Mouse (Mus musculus) heart, adult 2 months (tissue): ENCODE results near the gene Lrrc71. TPM values are rescaled to one million over a fixed set of nuclear protein-coding genes. Genes with fewer than 3 reads are reported as not detected.

Source experiments
- DNase-seq, 2 experiments: peaks; one replicate each; pipeline ENCODE4 v3.0.0; 2021
- H3K27ac ChIP-seq: fragments of 200-600 bp; 2 replicates; pipeline ENCODE4 v1.8.1; 2022
- H3K27me3 ChIP-seq: fragments of 200-500 bp; 2 replicates; pipeline ENCODE4 v1.6.1; 2012; ENCODE audit warnings: mild to moderate bottlenecking, low read length, inconsistent platforms, mixed read lengths; ENCODE audit not compliant: control insufficient read depth, insufficient read depth
- H3K36me3 ChIP-seq: fragments of 200-500 bp; 2 replicates; pipeline ENCODE4 v1.6.1; 2012; ENCODE audit warnings: low read length, inconsistent platforms; ENCODE audit not compliant: control insufficient read depth, insufficient read depth
- H3K4me1 ChIP-seq: fragments of 200-500 bp; 2 replicates; pipeline ENCODE4 v1.6.1; 2011; ENCODE audit warnings: low read length; ENCODE audit not compliant: control insufficient read depth, insufficient read depth
- H3K4me3 ChIP-seq: fragments of 200-600 bp; 2 replicates; pipeline ENCODE4 v1.8.1; 2022
- H3K79me2 ChIP-seq: fragments of 200-500 bp; replicated peaks from 2 replicates; pipeline ENCODE4 v1.6.1; 2012; ENCODE audit warnings: mild to moderate bottlenecking, inconsistent platforms, low read length, moderate library complexity, mixed read lengths; ENCODE audit not compliant: control insufficient read depth, insufficient read depth
- H3K9ac ChIP-seq: fragments of 200-500 bp; 2 replicates; pipeline ENCODE4 v1.6.1; 2012; ENCODE audit warnings: low read depth, mild to moderate bottlenecking, control low read depth, inconsistent platforms, low read length, mixed read lengths
- CTCF ChIP-seq: fragments of 200-600 bp; IDR thresholded peaks from 2 replicates; pipeline ENCODE4 v1.8.1; 2022; ENCODE audit warnings: antibody characterized with exemption, mild to moderate bottlenecking, moderate library complexity
- EP300 ChIP-seq: fragments of 200-500 bp; IDR thresholded peaks from 2 replicates; pipeline ENCODE4 v1.6.1; 2011; ENCODE audit warnings: low read depth, low read length, control low read depth; ENCODE audit not compliant: insufficient read depth
- POLR2A ChIP-seq: fragments of 200-500 bp; IDR thresholded peaks from 2 replicates; pipeline ENCODE4 v1.6.1; 2011; ENCODE audit warnings: mild to moderate bottlenecking, low read depth, low read length, control low read depth; ENCODE audit not compliant: insufficient read depth
- WGBS: fragments of 180-500 bp; shearing (Covaris S2); methylation state at CpG from one replicate; pipeline ENCODE4 v1.1.7; 2018; 5-methylcytosine and 5-hydroxymethylcytosine counted together
- intact Hi-C: fragments of 180-260 bp; cut with DNase I; formaldehyde crosslinking; loops from one replicate; pipeline ENCODE4 v1.15.1; 2025
- polyA plus RNA-seq: library from polyadenylated mRNA; depleted of rRNA; stranded (reverse); fragments of >200 nt; gene quantifications from 2 replicates; pipeline ENCODE4 v1.2.3, GENCODE M21; 2012
- total RNA-seq, 2 experiments: library from RNA; stranded (reverse); gene quantifications; 2 replicates each; pipeline ENCODE4 v1.2.3; 2021

Gene Lrrc71
- total and polyA plus RNA-seq, 3 experiments: 0.36 to 1.1 (median 0.47) TPM

GRCm38 (mm10) chr3:87766284-87766667 lies 17.9 kb upstream of the Lrrc71 start:
- Histone ChIP-seq H3K9ac (peak overlapping the region; percentile 11), H3K27ac (peak overlapping the region; percentile 93), H3K36me3 (no peaks in the 10 kb centered on the region), H3K79me2 (no peaks in the 10 kb centered on the region), H3K4me3 (peak overlapping the region; percentile 40), H3K27me3 (no peaks in the 10 kb centered on the region), H3K4me1 (peaks cover 15% of the 10 kb centered on the region)
- no peak for TF ChIP-seq CTCF
- no peak for TF ChIP-seq POLR2A
- no peak for TF ChIP-seq EP300
- 75% methylated on average over 3 of the region's 3 CpGs for WGBS
- DNase-seq: no peak
- intact Hi-C loops: loop anchor here (10.0 kb wide), 1 partner anchor 209 kb away; the partner anchor contains the start of gene Nes

GRCm38 (mm10) chr3:87765631-87766283 lies 17.3 kb upstream of the Lrrc71 start:
- 44% methylated on average over 5 of the region's 5 CpGs for WGBS
- H3K36me3 ChIP-seq: no peaks in the 10 kb centered on the region
- H3K27me3 ChIP-seq: no peaks in the 10 kb centered on the region
- intact Hi-C loops: loop anchor here (10.0 kb wide), 1 partner anchor 209 kb away; the partner anchor contains the start of gene Nes
- H3K27ac ChIP-seq: peak overlapping the region; percentile 93
- H3K4me1 ChIP-seq: peaks cover 16% of the 10 kb centered on the region
- peak overlapping the region; percentile 40 for H3K4me3 ChIP-seq
- H3K79me2 ChIP-seq: no peaks in the 10 kb centered on the region
- no peak for TF ChIP-seq CTCF
- peak; percentile 48; the same call in 1 of the 2 replicates for TF ChIP-seq POLR2A
- no peak for TF ChIP-seq EP300
- peak overlapping the region; percentile 11 for H3K9ac ChIP-seq
- peak in 1 of 2 experiments; percentile 52 for DNase-seq

GRCm38 (mm10) chr3:87765091-87765490 lies 16.7 kb upstream of the Lrrc71 start:
- Histone ChIP-seq H3K9ac (peak overlapping the region; percentile 20; the same call in 1 of the 2 replicates), H3K4me3 (peak overlapping the region; percentile 40), H3K79me2 (no peaks in the 10 kb centered on the region), H3K27ac (peak overlapping the region; percentile 93), H3K27me3 (no peaks in the 10 kb centered on the region), H3K36me3 (no peaks in the 10 kb centered on the region), H3K4me1 (peaks cover 18% of the 10 kb centered on the region)
- DNase-seq: peak; percentile 70 to 78
- WGBS: 24% methylated on average over 10 of the region's 10 CpGs
- intact Hi-C loops: loop anchor here (10.0 kb wide), 1 partner anchor 210 kb away; the partner anchor contains the start of gene Nes
- TF ChIP-seq CTCF (no peak), EP300 (peak; percentile 12; the same call in 1 of the 2 replicates), POLR2A (0 out of 2 replicates have a peak, but pooled peaks have one; percentile 14)

- no peak for TF ChIP-seq POLR2A
- TF ChIP-seq CTCF: no peak
- TF ChIP-seq EP300: no peak
- WGBS: 13% methylated on average over 10 of the region's 10 CpGs
- H3K4me1 ChIP-seq: peaks cover 18% of the 10 kb centered on the region
- peak in 1 of 2 experiments; percentile 38 for DNase-seq
- H3K27me3 ChIP-seq: no peaks in the 10 kb centered on the region
- intact Hi-C loops: loop anchor here (10.0 kb wide), 1 partner anchor 210 kb away; the partner anchor contains the start of gene Nes
- peak overlapping the region; percentile 20 for H3K9ac ChIP-seq
- peak overlapping the region; percentile 93 for H3K27ac ChIP-seq
- H3K79me2 ChIP-seq: no peaks in the 10 kb centered on the region
- H3K4me3 ChIP-seq: peak overlapping the region; percentile 40
- H3K36me3 ChIP-seq: no peaks in the 10 kb centered on the region
These were observed 16.1 kb upstream of the Lrrc71 start for GRCm38 (mm10) chr3:87764506-87764905.

- peaks cover 18% of the 10 kb centered on the region for H3K4me1 ChIP-seq
- H3K36me3 ChIP-seq: no peaks in the 10 kb centered on the region
- no peak for TF ChIP-seq EP300
- peak; percentile 42 for TF ChIP-seq CTCF
- no peak; the same call in 1 of the 2 replicates for TF ChIP-seq POLR2A
- intact Hi-C loops: loop anchor here (10.0 kb wide), 1 partner anchor 211 kb away; the partner anchor contains the start of gene Nes
- peak overlapping the region; percentile 93 for H3K27ac ChIP-seq
- no peaks in the 10 kb centered on the region for H3K27me3 ChIP-seq
- H3K4me3 ChIP-seq: peak overlapping the region; percentile 40
- peak overlapping the region; percentile 27; the same call in 1 of the 2 replicates for H3K9ac ChIP-seq
- no peaks in the 10 kb centered on the region for H3K79me2 ChIP-seq
- 14% methylated on average over 11 of the region's 15 CpGs for WGBS
- peak; percentile 85 to 86 for DNase-seq
These were observed 15.4 kb upstream of the Lrrc71 start for GRCm38 (mm10) chr3:87763683-87764289.
